Mouse (Mus musculus) stomach, postnatal 0 days (tissue): ENCODE results near the gene Por.

Experiments used
- CTCF ChIP-seq: IDR thresholded peaks from 2 replicates; pipeline ENCODE4 v1.5.1; 2016; ENCODE audit warnings: antibody characterized with exemption, low read depth, mild to moderate bottlenecking, moderate library complexity
- EP300 ChIP-seq: optimal IDR thresholded peaks from 2 replicates; pipeline ENCODE3; 2016; ENCODE audit warnings: antibody characterized with exemption

DNA sequence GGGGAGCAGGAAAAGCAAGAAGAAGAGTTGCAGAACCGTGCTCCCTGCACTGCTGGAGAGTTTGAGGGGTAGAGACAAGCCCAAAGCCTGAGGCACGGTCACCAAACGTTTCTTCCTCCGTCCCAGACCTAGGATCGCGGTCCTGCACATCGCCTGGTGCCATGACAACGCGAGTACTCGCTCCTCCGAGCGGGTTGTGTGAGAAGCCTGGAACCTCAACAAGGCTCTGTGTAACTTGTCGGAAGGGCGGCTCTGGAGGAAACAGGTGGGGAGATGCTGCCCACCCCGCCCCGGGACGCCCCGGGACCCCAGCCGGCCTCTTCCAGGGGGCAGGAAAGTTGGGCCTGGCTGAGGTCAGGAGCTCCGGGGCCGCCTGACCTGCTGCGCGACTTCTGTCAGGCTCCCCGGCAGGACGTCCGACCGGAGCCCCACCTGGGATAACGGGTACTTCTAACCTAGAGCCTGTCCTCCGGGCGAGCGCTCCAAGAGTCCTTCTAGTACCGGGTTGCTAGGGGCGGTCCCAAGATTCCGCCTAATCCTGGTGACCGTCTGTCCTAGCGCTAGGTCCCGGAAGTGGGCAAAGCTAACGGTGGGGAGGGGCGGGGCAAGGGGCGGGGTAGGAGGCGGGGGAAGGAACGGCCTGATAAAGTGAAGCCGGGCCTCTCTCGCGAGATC is 108.1 kb downstream of the Por start, which contains the start of gene Styxl1:
- TF ChIP-seq EP300 (no peak), CTCF (no peak)
